Mouse (Mus musculus) forebrain, embryonic 16.5 days (tissue): Measurements from ENCODE around the gene D17Wsu92e. TPM values are rescaled to one million over a fixed set of nuclear protein-coding genes. Genes with fewer than 3 reads are reported as not detected.
A peak's percentile ranks its signal among the peaks of the same experiment; 100 is the strongest.

Experiments
- ATAC-seq: fragments of 200-750 bp; cut with Nextera tagmentation; 2 replicates; pipeline ENCODE4 v1.8.0; 2017; ENCODE audit warnings: mild to moderate bottlenecking, moderate library complexity
- H3K27ac ChIP-seq: fragments of 300-500 bp; sonication (generic); 2 replicates; pipeline ENCODE4 v1.5.1; 2014; ENCODE audit warnings: low read length, control low read depth
- H3K27me3 ChIP-seq: fragments of 300-500 bp; sonication (generic); replicated peaks from 2 replicates; pipeline ENCODE4 v1.6.1; 2014; ENCODE audit warnings: low read length; ENCODE audit not compliant: control insufficient read depth, insufficient read depth
- H3K36me3 ChIP-seq: fragments of 300-500 bp; sonication (generic); 2 replicates; pipeline ENCODE4 v1.6.1; 2014; ENCODE audit not compliant: control insufficient read depth, insufficient read depth
- H3K4me1 ChIP-seq: fragments of 300-500 bp; sonication (generic); replicated peaks from 2 replicates; pipeline ENCODE4 v1.6.1; 2014; ENCODE audit warnings: low read length; ENCODE audit not compliant: control insufficient read depth, insufficient read depth
- H3K4me2 ChIP-seq: fragments of 300-500 bp; sonication (generic); 2 replicates; pipeline ENCODE4 v1.6.1; 2014; ENCODE audit warnings: mild to moderate bottlenecking, low read length, control low read depth
- H3K4me3 ChIP-seq: fragments of 300-500 bp; sonication (generic); replicated peaks from 2 replicates; pipeline ENCODE4 v1.5.1; 2014; ENCODE audit warnings: mild to moderate bottlenecking, low read length, control low read depth
- H3K9ac ChIP-seq: fragments of 300-500 bp; sonication (generic); replicated peaks from 2 replicates; pipeline ENCODE4 v1.6.1; 2014; ENCODE audit warnings: low read depth, low read length, control low read depth
- H3K9me3 ChIP-seq: fragments of 300-500 bp; sonication (generic); 2 replicates; pipeline ENCODE4 v1.6.1; 2016; ENCODE audit warnings: low read length; ENCODE audit not compliant: control insufficient read depth
- WGBS: fragments of 180-500 bp; shearing (Covaris S2); extraction: QIAGEN DNeasy Blood & Tissue Kit; methylation state at CpG from one replicate; pipeline ENCODE4 v1.1.7; 2014; 5-methylcytosine and 5-hydroxymethylcytosine counted together
- polyA plus RNA-seq: library from polyadenylated mRNA; unstranded; fragments of >200 nt; fragmentation: Nextera tagmentation; extraction: Ambion mirVana; gene quantifications from 2 replicates; pipeline ENCODE4 v1.2.1, GENCODE M21; 2015

The D17Wsu92e gene
- polyA plus RNA-seq, 1 experiment from 2014 or later, result 11.9 TPM

GRCm38 (mm10) chr17:27823142-27823905, 2.9 kb upstream of the D17Wsu92e start:
- 79% methylated on average over 9 of the region's 9 CpGs for WGBS
- ATAC-seq, result no peak
- no peaks in the 10 kb centered on the region for H3K36me3 ChIP-seq
- no peak overlapping the region for H3K9ac ChIP-seq
- H3K4me1 ChIP-seq, result peaks cover 24% of the 10 kb centered on the region
- no peak overlapping the region for H3K27ac ChIP-seq
- H3K9me3 ChIP-seq, result no peaks in the 10 kb centered on the region
- peaks cover 3% of the 10 kb centered on the region; the same call in 1 of the 2 replicates for H3K27me3 ChIP-seq
- no peak overlapping the region for H3K4me2 ChIP-seq
- no peak overlapping the region for H3K4me3 ChIP-seq

DNA sequence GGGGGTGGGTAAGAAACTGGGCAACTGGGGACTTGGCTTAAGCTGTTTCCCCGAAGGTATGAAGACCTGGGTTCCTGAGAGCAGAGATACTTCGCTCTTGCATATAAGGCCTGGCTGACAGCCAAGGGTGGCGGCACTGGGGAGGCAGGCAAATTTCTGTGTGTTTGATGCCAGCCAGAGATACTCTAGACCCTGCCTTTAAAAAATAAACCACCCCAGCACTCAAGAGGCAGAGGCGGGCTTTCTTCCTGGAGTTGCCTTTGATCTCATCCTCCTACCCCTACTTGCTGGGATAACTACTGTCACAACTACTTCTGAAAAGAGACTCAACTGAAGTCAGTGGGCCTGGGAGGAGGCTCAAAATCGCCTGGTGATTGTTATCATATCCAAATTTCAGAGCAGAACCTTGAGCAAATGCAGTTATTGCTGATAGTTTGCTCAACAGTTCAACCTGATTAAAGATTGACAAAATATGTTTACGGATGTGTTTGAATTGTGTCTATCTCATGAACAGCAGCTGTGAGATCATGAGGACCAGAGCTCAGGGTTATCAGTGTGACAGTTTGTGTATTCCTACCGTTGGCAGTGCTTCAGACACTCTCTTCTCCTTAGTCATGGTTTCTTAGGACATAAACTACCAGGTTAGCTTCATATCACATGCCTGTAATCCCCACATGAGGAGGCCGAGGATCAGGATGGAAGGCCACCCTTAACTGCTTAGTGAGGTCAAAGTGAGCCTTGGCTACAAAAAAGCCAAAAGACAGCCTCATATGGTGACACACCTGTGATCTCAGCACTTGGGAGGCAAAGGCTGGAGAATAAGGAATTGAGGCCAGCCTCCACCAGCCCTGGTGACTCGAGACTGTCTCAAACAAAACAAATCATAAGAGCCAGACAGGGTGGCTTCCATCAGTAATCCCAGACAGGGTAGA, 1.2 kb upstream of the D17Wsu92e start:
- Histone ChIP-seq H3K27ac (peak overlapping the region; percentile 87; the same call in 1 of the 2 replicates), H3K36me3 (no peaks in the 10 kb centered on the region), H3K27me3 (no peaks in the 10 kb centered on the region; the same call in 1 of the 2 replicates), H3K9ac (peak overlapping the region; percentile 69), H3K4me2 (peak overlapping the region; percentile 75), H3K4me1 (peaks cover 28% of the 10 kb centered on the region), H3K9me3 (no peaks in the 10 kb centered on the region), H3K4me3 (peak overlapping the region; percentile 90; the same call in 1 of the 2 replicates)
- no peak for ATAC-seq
- WGBS, result 65% methylated on average over 9 of the region's 9 CpGs

DNA sequence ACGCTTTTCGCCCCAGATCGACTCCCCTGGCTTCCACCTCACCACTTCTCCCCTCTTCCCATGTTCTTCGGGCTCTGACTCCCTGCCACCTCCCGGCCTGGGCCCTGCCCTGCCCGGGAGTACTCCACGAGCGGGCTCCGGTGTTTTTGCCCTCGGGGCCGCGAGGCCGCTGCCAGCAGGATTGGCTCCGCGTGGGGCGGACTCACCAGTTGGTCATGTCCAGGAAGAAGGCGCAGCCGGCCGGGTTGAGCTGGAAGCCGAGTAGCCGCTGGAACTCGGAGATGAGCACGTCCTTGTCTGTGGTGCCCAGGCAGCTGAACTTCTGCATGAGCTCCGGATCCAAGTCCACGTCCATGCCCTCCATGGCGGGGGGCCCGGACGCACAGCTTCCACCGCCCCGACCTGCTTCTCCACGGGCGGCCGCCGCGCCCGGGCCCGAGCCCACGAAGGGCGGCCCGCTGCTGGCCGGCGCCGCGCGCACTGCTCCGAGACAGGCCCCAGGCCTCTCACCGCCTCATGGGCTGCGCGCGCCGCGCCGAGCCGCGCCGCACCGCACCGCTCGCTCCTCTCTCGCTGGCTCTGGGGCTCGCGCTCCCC, 379 bp downstream of the D17Wsu92e start:
- peak; percentile 88 for ATAC-seq
- Histone ChIP-seq H3K36me3 (no peaks in the 10 kb centered on the region), H3K27me3 (no peaks in the 10 kb centered on the region; the same call in 1 of the 2 replicates), H3K4me3 (peak overlapping the region; percentile 90), H3K4me2 (peak overlapping the region; percentile 82), H3K9ac (peak overlapping the region; percentile 91), H3K4me1 (peaks cover 25% of the 10 kb centered on the region), H3K27ac (peak overlapping the region; percentile 74), H3K9me3 (no peaks in the 10 kb centered on the region)
- WGBS, result under 1% methylated on average over 56 of the region's 62 CpGs

DNA sequence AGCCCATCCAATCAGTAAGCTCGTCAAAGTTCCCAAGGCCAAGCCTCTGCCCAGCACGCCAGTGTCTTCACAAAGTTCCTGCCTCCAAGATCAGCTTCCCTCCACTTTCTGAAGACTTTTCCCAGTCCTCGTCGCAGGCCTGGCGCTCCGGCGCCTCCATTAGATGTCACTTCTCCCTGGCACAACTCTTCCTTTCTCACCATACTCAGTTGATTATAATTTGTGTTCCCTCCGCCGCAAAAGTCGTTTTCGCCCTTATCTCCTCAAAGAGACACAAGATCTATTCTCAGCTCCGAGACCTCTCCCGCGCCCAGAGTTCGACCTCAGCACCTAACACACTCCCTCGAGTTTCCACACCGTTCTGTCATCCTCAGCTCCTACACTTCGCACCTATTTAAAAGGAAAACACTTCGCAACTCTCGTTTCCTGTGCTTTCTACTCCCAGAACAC, 902 bp downstream of the D17Wsu92e start:
- ATAC-seq, result no peak
- H3K4me2 ChIP-seq, result peak overlapping the region; percentile 82
- 2% methylated on average over 20 of the region's 20 CpGs for WGBS

DNA sequence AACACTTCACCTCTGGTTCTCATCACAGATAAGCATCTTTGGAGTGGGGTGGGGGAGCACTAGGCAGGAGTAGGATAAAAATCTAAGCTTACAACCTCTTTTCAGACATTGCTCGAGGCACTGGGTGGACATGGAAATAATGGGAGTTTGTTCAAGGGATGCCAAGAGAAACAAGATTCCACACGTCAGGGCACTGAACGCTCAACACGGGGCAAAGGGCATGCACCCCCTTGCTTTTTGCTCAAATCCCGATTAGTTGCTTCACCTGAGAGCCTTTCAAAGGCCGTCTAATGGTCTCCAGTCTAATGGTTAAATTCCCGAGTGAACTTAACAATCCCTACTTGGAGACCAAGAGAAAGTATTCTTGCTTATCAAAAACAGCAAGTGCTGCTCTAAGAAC, 1.4 kb downstream of the D17Wsu92e start:
- peak overlapping the region; percentile 90 for H3K4me3 ChIP-seq
- H3K4me2 ChIP-seq, result peak overlapping the region; percentile 82
- H3K27me3 ChIP-seq, result no peaks in the 10 kb centered on the region
- H3K36me3 ChIP-seq, result no peaks in the 10 kb centered on the region
- no peak overlapping the region for H3K27ac ChIP-seq
- H3K4me1 ChIP-seq, result peaks cover 25% of the 10 kb centered on the region
- no peak for ATAC-seq
- no peaks in the 10 kb centered on the region for H3K9me3 ChIP-seq
- 17% methylated on average over 7 of the region's 7 CpGs for WGBS
- peak overlapping the region; percentile 91 for H3K9ac ChIP-seq

More for the DNA sequence above, 902 bp downstream of the D17Wsu92e start:
- H3K27ac ChIP-seq, result peak overlapping the region; percentile 74; the same call in 1 of the 2 replicates
- H3K36me3 ChIP-seq, result no peaks in the 10 kb centered on the region
- peaks cover 25% of the 10 kb centered on the region for H3K4me1 ChIP-seq
- no peaks in the 10 kb centered on the region for H3K9me3 ChIP-seq
- no peaks in the 10 kb centered on the region for H3K27me3 ChIP-seq
- peak overlapping the region; percentile 91 for H3K9ac ChIP-seq
- H3K4me3 ChIP-seq, result peak overlapping the region; percentile 90

GRCm38 (mm10) chr17:27814606-27815005, 5.8 kb downstream of the D17Wsu92e start:
- no peaks in the 10 kb centered on the region for H3K9me3 ChIP-seq
- no peaks in the 10 kb centered on the region for H3K36me3 ChIP-seq
- H3K9ac ChIP-seq, result no peak overlapping the region
- H3K27ac ChIP-seq, result no peak overlapping the region
- no peak for ATAC-seq
- H3K4me2 ChIP-seq, result no peak overlapping the region
- H3K4me1 ChIP-seq, result peaks cover 17% of the 10 kb centered on the region
- no peaks in the 10 kb centered on the region for H3K27me3 ChIP-seq
- no peak overlapping the region for H3K4me3 ChIP-seq

DNA sequence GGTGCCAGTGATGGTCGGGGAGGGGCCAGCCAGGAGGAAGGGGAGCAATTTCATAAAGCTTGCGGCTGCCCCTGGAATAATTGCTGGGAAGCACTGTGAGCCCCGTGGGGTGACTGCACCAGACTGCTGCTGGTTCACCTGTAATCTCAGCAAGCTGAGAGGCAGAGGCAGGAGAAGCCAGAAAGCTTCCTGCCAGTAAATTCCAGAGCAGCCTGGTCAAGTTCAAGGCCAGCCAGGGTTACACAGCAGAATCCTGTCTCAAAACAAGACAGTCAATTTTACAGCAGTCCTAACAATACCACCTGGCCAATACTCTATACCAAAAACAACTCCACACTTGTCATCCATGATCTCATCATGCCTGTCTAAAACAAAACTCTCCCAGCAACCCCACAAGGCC, 8.5 kb downstream of the D17Wsu92e start:
- no peak overlapping the region for H3K4me2 ChIP-seq
- no peak overlapping the region for H3K27ac ChIP-seq
- no peaks in the 10 kb centered on the region for H3K27me3 ChIP-seq
- no peak overlapping the region for H3K4me3 ChIP-seq
- H3K36me3 ChIP-seq, result no peaks in the 10 kb centered on the region
- H3K9me3 ChIP-seq, result no peaks in the 10 kb centered on the region
- no peak for ATAC-seq
- H3K9ac ChIP-seq, result no peak overlapping the region
- WGBS, result 93% methylated on average over 3 of the region's 3 CpGs
- no peaks in the 10 kb centered on the region for H3K4me1 ChIP-seq

GRCm38 (mm10) chr17:27810569-27811331, 9.7 kb downstream of the D17Wsu92e start:
- H3K27me3 ChIP-seq, result no peaks in the 10 kb centered on the region
- H3K9ac ChIP-seq, result no peak overlapping the region
- no peaks in the 10 kb centered on the region for H3K4me1 ChIP-seq
- no peak for ATAC-seq
- no peaks in the 10 kb centered on the region for H3K36me3 ChIP-seq
- no peak overlapping the region for H3K27ac ChIP-seq
- H3K4me2 ChIP-seq, result no peak overlapping the region
- H3K4me3 ChIP-seq, result no peak overlapping the region
- 91% methylated on average over 16 of the region's 16 CpGs for WGBS
- no peaks in the 10 kb centered on the region for H3K9me3 ChIP-seq
